Mouse (Mus musculus): Measurements from ENCODE around the gene Slc37a3.

DNA sequence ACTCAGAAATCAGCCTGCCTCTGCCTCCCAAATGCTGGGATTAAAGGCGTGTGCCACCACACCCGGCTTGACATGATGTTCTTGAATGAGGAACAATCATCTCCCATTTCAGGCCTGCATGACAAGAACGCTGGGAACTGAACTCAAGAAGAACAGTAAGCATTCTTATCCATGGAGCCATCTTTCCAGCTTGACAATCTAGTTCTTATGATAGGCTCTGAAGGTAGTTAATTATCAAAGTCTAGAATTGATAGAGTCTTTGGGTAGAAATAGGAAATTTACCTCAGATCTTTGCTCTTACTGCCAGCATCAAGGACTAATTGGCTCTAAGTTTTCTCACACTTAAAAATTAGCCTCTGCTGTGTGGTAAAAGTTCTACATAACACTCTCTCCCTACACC, 2.8 kb upstream of the Slc37a3 start:
- TF ChIP-seq POLR2A (IDR thresholded peaks at IDR 0.05; ENCODE audit: low read depth, low read length), result no peak
- TF ChIP-seq CTCF (IDR thresholded peaks at IDR 0.05; ENCODE audit: extremely low read depth, insufficient read length, insufficient replicate concordance, low read depth, low read length), result no peak
